31 mouse cellular contexts compared by ENCODE assay signal in genomic region chr16:81673866-81674265, GRCm38 (mm10).
"Had no signal": no experiment of that assay in that cellular context is flagged by ENCODE, and none has a peak within 500 bp of the region (broad histone marks: within the 10 kb centered on the region; RNA-seq: fewer than 3 reads in every experiment).

No protein-coding gene starts in this region.

- H3K27ac ChIP-seq: heart, adult 2 months; heart, embryonic 10.5 days; heart, embryonic 13.5 days; heart, embryonic 15.5 days; hindbrain, embryonic 10.5 days; hindbrain, embryonic 12.5 days; hindbrain, embryonic 13.5 days; hindbrain, embryonic 14.5 days; hindbrain, embryonic 15.5 days; hindbrain, postnatal 0 days; intestine, embryonic 15.5 days; kidney, postnatal 0 days; layer of hippocampus, adult 2 months; left cerebral cortex, adult 2 months had no signal

- H3K9ac ChIP-seq: heart, embryonic 12.5 days; heart, embryonic 13.5 days; heart, embryonic 15.5 days; hindbrain, embryonic 12.5 days; hindbrain, embryonic 13.5 days; hindbrain, embryonic 14.5 days; hindbrain, embryonic 15.5 days; intestine, embryonic 15.5 days had no signal

- H3K4me2 ChIP-seq: heart, embryonic 11.5 days; heart, embryonic 12.5 days; heart, embryonic 13.5 days; heart, embryonic 15.5 days; hindbrain, embryonic 12.5 days; hindbrain, embryonic 13.5 days; hindbrain, embryonic 14.5 days; hindbrain, embryonic 15.5 days; intestine, embryonic 15.5 days had no signal

- DNase-seq: heart, adult 18-20 months; heart, adult 2 months; heart, postnatal 10 days; heart, postnatal 14 days; heart, postnatal 36 days; heart, postnatal 4 days; kidney, postnatal 10 days; kidney, postnatal 14 days; kidney, postnatal 25 days; kidney, postnatal 4 days; layer of hippocampus, adult 9-11 months; layer of hippocampus, postnatal 36 days had no signal

- ATAC-seq: hindbrain, embryonic 16.5 days; hindbrain, postnatal 0 days; inflammation-experienced regulatory T-cells, adult 6 months; intestine, embryonic 15.5 days; intestine, embryonic 16.5 days; intestine, postnatal 0 days had no signal

- H3K36me3 ChIP-seq: heart, embryonic 10.5 days; heart, embryonic 12.5 days; heart, embryonic 13.5 days; heart, embryonic 15.5 days; hindbrain, embryonic 10.5 days; hindbrain, embryonic 12.5 days; hindbrain, embryonic 13.5 days; hindbrain, embryonic 15.5 days; intestine, embryonic 15.5 days had no signal

- H3K4me1 ChIP-seq: heart, embryonic 10.5 days; heart, embryonic 12.5 days; heart, embryonic 13.5 days; heart, embryonic 15.5 days; hindbrain, embryonic 10.5 days; hindbrain, embryonic 12.5 days; hindbrain, embryonic 13.5 days; hindbrain, embryonic 15.5 days; intestine, embryonic 15.5 days had no signal

- H3K4me3 ChIP-seq: heart, adult 2 months; heart, embryonic 10.5 days; heart, embryonic 12.5 days; heart, embryonic 13.5 days; heart, embryonic 15.5 days; hindbrain, embryonic 10.5 days; hindbrain, embryonic 12.5 days; hindbrain, embryonic 13.5 days; hindbrain, embryonic 15.5 days; intestine, embryonic 15.5 days; layer of hippocampus, adult 2 months; left cerebral cortex, adult 2 months had no signal

- H3K27me3 ChIP-seq: heart, embryonic 12.5 days; heart, embryonic 13.5 days; heart, embryonic 15.5 days; hindbrain, embryonic 12.5 days; hindbrain, embryonic 13.5 days; hindbrain, embryonic 15.5 days; intestine, embryonic 15.5 days had no signal

- H3K9me3 ChIP-seq: heart, embryonic 10.5 days; heart, embryonic 13.5 days; heart, embryonic 15.5 days; hindbrain, embryonic 10.5 days; hindbrain, embryonic 12.5 days; hindbrain, embryonic 13.5 days; hindbrain, embryonic 15.5 days; intestine, embryonic 15.5 days had no signal
